ENCODE assay signal across 34 mouse cellular contexts in genomic region chr9:35520631-35521348, GRCm38 (mm10). TPM values are rescaled to one million over a fixed set of nuclear protein-coding genes. Genes with fewer than 3 reads are reported as not detected.
DNase-seq lines count a peak whose midpoint lies in the region; ATAC-seq and TF ChIP-seq lines count a peak whose summit lies in the region.
"Had no signal": no experiment of that assay in that cellular context is flagged by ENCODE, and none has a peak within 500 bp of the region (broad histone marks: within the 10 kb centered on the region; RNA-seq: fewer than 3 reads in every experiment).

No protein-coding gene starts in this region.

- H3K9ac ChIP-seq in heart, embryonic 12.5 days = no peak overlapping the region
- H3K9ac ChIP-seq in midbrain, embryonic 14.5 days (replicated peaks; ENCODE audit: low read length) = no peak overlapping the region
- H3K9ac ChIP-seq in intestine, postnatal 0 days (ENCODE audit: low read depth, low read length) = no peak overlapping the region
- H3K9ac ChIP-seq: heart, embryonic 13.5 days; midbrain, embryonic 12.5 days; neural tube, embryonic 13.5 days had no signal

- peak; percentile 58 for DNase-seq in heart, adult 11 months
- DNase-seq in midbrain, embryonic 10.5 days (ENCODE audit: low spot score) = no peak
- no peak for DNase-seq in midbrain, embryonic 14.5 days
- DNase-seq in thymus, postnatal 10 days (ENCODE audit: low spot score in 2 of 2) = no peak
- DNase-seq: cerebellum, adult 11 months; cerebellum, adult 9-11 months; heart, postnatal 14 days; lung, adult 18-20 months; lung, postnatal 10 days; retina, postnatal 1 day; right cerebral cortex, postnatal 25 days; thymus, postnatal 4 days had no signal

- H3K36me3 ChIP-seq in heart, embryonic 12.5 days = no peaks in the 10 kb centered on the region
- no peaks in the 10 kb centered on the region for H3K36me3 ChIP-seq in midbrain, embryonic 10.5 days
- no peaks in the 10 kb centered on the region for H3K36me3 ChIP-seq in midbrain, embryonic 14.5 days (ENCODE audit: control insufficient read depth, insufficient read depth, low read length)
- no peaks in the 10 kb centered on the region for H3K36me3 ChIP-seq in intestine, postnatal 0 days (ENCODE audit: control insufficient read depth, insufficient read depth)
- H3K36me3 ChIP-seq: heart, embryonic 13.5 days; midbrain, embryonic 12.5 days; neural tube, embryonic 13.5 days had no signal

- no peak overlapping the region for H3K4me2 ChIP-seq in heart, embryonic 12.5 days
- no peak overlapping the region for H3K4me2 ChIP-seq in midbrain, embryonic 14.5 days (ENCODE audit: low read length)
- H3K4me2 ChIP-seq in intestine, postnatal 0 days (replicated peaks; ENCODE audit: low read depth) = peak overlapping the region; percentile 30; the same call in 1 of the 2 replicates
- H3K4me2 ChIP-seq: heart, embryonic 13.5 days; liver, embryonic 11.5 days; midbrain, embryonic 12.5 days; neural tube, embryonic 13.5 days had no signal

- ATAC-seq in heart, embryonic 12.5 days (ENCODE audit: insufficient number of reproducible peaks, low FRiP score) = no peak
- no peak for ATAC-seq in midbrain, embryonic 14.5 days (ENCODE audit: low FRiP score, low TSS enrichment)
- ATAC-seq in intestine, postnatal 0 days = peak; percentile 96
- no peak for ATAC-seq in monocyte, adult 5-6 weeks (replicated peaks; ENCODE audit: insufficient number of reproducible peaks, low FRiP score, low TSS enrichment, poor library complexity, severe bottlenecking)
- ATAC-seq: CD4-positive, CD25-positive, alpha-beta regulatory T cell, adult 4 months; Patski had no signal

- H3K9me3 ChIP-seq in heart, embryonic 12.5 days (replicated peaks) = no peaks in the 10 kb centered on the region
- H3K9me3 ChIP-seq in midbrain, embryonic 10.5 days (replicated peaks) = no peaks in the 10 kb centered on the region
- H3K9me3 ChIP-seq in midbrain, embryonic 14.5 days (ENCODE audit: control insufficient read depth, low read length) = no peaks in the 10 kb centered on the region
- H3K9me3 ChIP-seq in intestine, postnatal 0 days (ENCODE audit: control insufficient read depth) = no peaks in the 10 kb centered on the region
- H3K9me3 ChIP-seq: heart, embryonic 13.5 days; midbrain, embryonic 12.5 days; neural tube, embryonic 13.5 days had no signal

- H3K4me1 ChIP-seq in heart, embryonic 12.5 days (replicated peaks) = peaks cover 8% of the 10 kb centered on the region; the same call in 1 of the 2 replicates
- peaks cover 26% of the 10 kb centered on the region for H3K4me1 ChIP-seq in midbrain, embryonic 10.5 days
- H3K4me1 ChIP-seq in midbrain, embryonic 14.5 days (ENCODE audit: control insufficient read depth, insufficient read depth, low read length) = peaks cover 10% of the 10 kb centered on the region
- H3K4me1 ChIP-seq in intestine, postnatal 0 days (replicated peaks; ENCODE audit: control insufficient read depth, insufficient read depth, low read length) = no peaks in the 10 kb centered on the region

- WGBS in heart, embryonic 12.5 days = 72% methylated on average over 6 of the region's 6 CpGs
- WGBS in midbrain, embryonic 10.5 days = 80% methylated on average over 6 of the region's 6 CpGs
- 88% methylated on average over 6 of the region's 6 CpGs for WGBS in midbrain, embryonic 14.5 days
- WGBS in intestine, postnatal 0 days = 28% methylated on average over 6 of the region's 6 CpGs

- H3K27me3 ChIP-seq in heart, embryonic 12.5 days (replicated peaks) = 0 out of 2 replicates have a peak, but pooled peaks cover 3% of the 10 kb centered on the region
- 0 out of 2 replicates have a peak, but pooled peaks cover 3% of the 10 kb centered on the region for H3K27me3 ChIP-seq in midbrain, embryonic 10.5 days (ENCODE audit: low read depth, poor library complexity, severe bottlenecking)
- H3K27me3 ChIP-seq in midbrain, embryonic 14.5 days (ENCODE audit: control insufficient read depth, insufficient read depth, low read length) = no peaks in the 10 kb centered on the region
- H3K27me3 ChIP-seq in intestine, postnatal 0 days (replicated peaks; ENCODE audit: control insufficient read depth, insufficient read depth, low read length) = no peaks in the 10 kb centered on the region
- H3K27me3 ChIP-seq: heart, embryonic 13.5 days; midbrain, embryonic 12.5 days; Patski had no signal

- no peak for TF ChIP-seq CTCF in intestine, postnatal 0 days (IDR thresholded peaks at IDR 0.05; ENCODE audit: low read depth)

- H3K27ac ChIP-seq in heart, embryonic 12.5 days (ENCODE audit: poor library complexity, severe bottlenecking) = no peak overlapping the region
- 0 out of 2 replicates have a peak overlapping the region, but pooled peaks have one; percentile 38 for H3K27ac ChIP-seq in midbrain, embryonic 10.5 days (replicated peaks)
- no peak overlapping the region for H3K27ac ChIP-seq in midbrain, embryonic 14.5 days (replicated peaks; ENCODE audit: low read depth, low read length)
- peak overlapping the region; percentile 86 for H3K27ac ChIP-seq in intestine, postnatal 0 days (ENCODE audit: low read depth, low read length)
- H3K27ac ChIP-seq: heart, embryonic 13.5 days; left cerebral cortex, adult 2 months; midbrain, embryonic 12.5 days; neural tube, embryonic 13.5 days had no signal

- H3K4me3 ChIP-seq in heart, embryonic 12.5 days = no peak overlapping the region
- no peak overlapping the region for H3K4me3 ChIP-seq in midbrain, embryonic 10.5 days
- no peak overlapping the region for H3K4me3 ChIP-seq in midbrain, embryonic 14.5 days (replicated peaks; ENCODE audit: low read depth, low read length)
- no peak overlapping the region for H3K4me3 ChIP-seq in intestine, postnatal 0 days (ENCODE audit: low read depth, low read length)
- H3K4me3 ChIP-seq: heart, embryonic 13.5 days; left cerebral cortex, adult 2 months; midbrain, embryonic 12.5 days; neural tube, embryonic 13.5 days had no signal

RNA-seq across cellular contexts. Expression of gene Gm1113, which starts 2.7 kb away (rescaled TPM):
- not detected in 2 replicates for polyA plus RNA-seq in heart, embryonic 12.5 days (2016; fragmentation: Nextera tagmentation; extraction: Ambion mirVana)
- polyA plus RNA-seq in midbrain, embryonic 10.5 days (2016; fragmentation: Nextera tagmentation; extraction: Ambion mirVana) = not detected in 2 replicates
- not detected in 2 replicates for polyA plus RNA-seq in midbrain, embryonic 14.5 days (2014; fragmentation: Nextera tagmentation; extraction: Ambion mirVana)
- polyA plus RNA-seq in intestine, postnatal 0 days (2015; fragmentation: Nextera tagmentation; extraction: Ambion mirVana) = not detected in 2 replicates
- total RNA-seq in monocyte, adult 5-6 weeks (2017) = not detected in 3 replicates
- total RNA-seq: adrenal gland, adult 18-20 months; adrenal gland, postnatal 4 days; common myeloid progenitor, adult 5-6 weeks; ES-E14; gastrocnemius, adult 18-20 months; heart, postnatal 14 days; layer of hippocampus, postnatal 10 days; left cerebral cortex, adult 2 months; left cerebral cortex, postnatal 36 days had no signal
- polyA plus RNA-seq: CD4-positive, CD25-positive, alpha-beta regulatory T cell, adult 4 months; gonadal fat pad, adult 2 months; heart, embryonic 13.5 days; hindbrain, embryonic 11.5 days; kidney, embryonic 14.5 days; large intestine, adult 2 months; liver, embryonic 11.5 days; midbrain, embryonic 12.5 days; neural tube, embryonic 13.5 days; Patski; spleen, adult 2 months had no signal

RNA-seq across cellular contexts. Expression of gene Ddx25, which starts 37.5 kb away (rescaled TPM):
- 1.7 and 2.0 TPM in 2 replicates for polyA plus RNA-seq in heart, embryonic 12.5 days (2016; fragmentation: Nextera tagmentation; extraction: Ambion mirVana)
- 8.0 and 8.2 TPM in 2 replicates for polyA plus RNA-seq in midbrain, embryonic 10.5 days (2016; fragmentation: Nextera tagmentation; extraction: Ambion mirVana)
- polyA plus RNA-seq in midbrain, embryonic 14.5 days (2014; fragmentation: Nextera tagmentation; extraction: Ambion mirVana) = 27.2 and 32.4 TPM in 2 replicates
- polyA plus RNA-seq in intestine, postnatal 0 days (2015; fragmentation: Nextera tagmentation; extraction: Ambion mirVana) = 0.27 and 0.50 TPM in 2 replicates
- 0.10 to 0.64 TPM (median 0.57 TPM) in 3 replicates for total RNA-seq in monocyte, adult 5-6 weeks (2017)
- total RNA-seq: gastrocnemius, adult 18-20 months; heart, postnatal 14 days had no signal

RNA-seq across cellular contexts. Expression of gene Pus3, which starts 37.6 kb away (rescaled TPM):
- 12.3 and 14.0 TPM in 2 replicates for polyA plus RNA-seq in heart, embryonic 12.5 days (2016; fragmentation: Nextera tagmentation; extraction: Ambion mirVana)
- 18.5 and 19.5 TPM in 2 replicates for polyA plus RNA-seq in midbrain, embryonic 10.5 days (2016; fragmentation: Nextera tagmentation; extraction: Ambion mirVana)
- 16.5 and 18.8 TPM in 2 replicates for polyA plus RNA-seq in midbrain, embryonic 14.5 days (2014; fragmentation: Nextera tagmentation; extraction: Ambion mirVana)
- polyA plus RNA-seq in intestine, postnatal 0 days (2015; fragmentation: Nextera tagmentation; extraction: Ambion mirVana) = 6.5 and 6.6 TPM in 2 replicates
- total RNA-seq in monocyte, adult 5-6 weeks (2017) = 17.2 to 30.8 TPM (median 30.7 TPM) in 3 replicates

RNA-seq across cellular contexts. Expression of gene Pate2, which starts 49.3 kb away (rescaled TPM):
- 0.45 and 0.66 TPM in 2 replicates for polyA plus RNA-seq in heart, embryonic 12.5 days (2016; fragmentation: Nextera tagmentation; extraction: Ambion mirVana)
- 1.6 and 2.7 TPM in 2 replicates for polyA plus RNA-seq in midbrain, embryonic 10.5 days (2016; fragmentation: Nextera tagmentation; extraction: Ambion mirVana)
- polyA plus RNA-seq in midbrain, embryonic 14.5 days (2014; fragmentation: Nextera tagmentation; extraction: Ambion mirVana) = 0.62 and 0.74 TPM in 2 replicates
- polyA plus RNA-seq in intestine, postnatal 0 days (2015; fragmentation: Nextera tagmentation; extraction: Ambion mirVana) = 0.27 and 0.31 TPM in 2 replicates
- total RNA-seq in monocyte, adult 5-6 weeks (2017) = not detected in 3 replicates
- total RNA-seq: gastrocnemius, adult 18-20 months; heart, postnatal 14 days had no signal
- polyA plus RNA-seq: CD4-positive, CD25-positive, alpha-beta regulatory T cell, adult 4 months; large intestine, adult 2 months had no signal

RNA-seq across cellular contexts. Expression of gene Hyls1, which starts 49.4 kb away (rescaled TPM):
- polyA plus RNA-seq in heart, embryonic 12.5 days (2016; fragmentation: Nextera tagmentation; extraction: Ambion mirVana) = 13.6 and 14.9 TPM in 2 replicates
- 26.2 and 30.2 TPM in 2 replicates for polyA plus RNA-seq in midbrain, embryonic 10.5 days (2016; fragmentation: Nextera tagmentation; extraction: Ambion mirVana)
- 16.4 and 21.3 TPM in 2 replicates for polyA plus RNA-seq in midbrain, embryonic 14.5 days (2014; fragmentation: Nextera tagmentation; extraction: Ambion mirVana)
- 4.2 and 4.9 TPM in 2 replicates for polyA plus RNA-seq in intestine, postnatal 0 days (2015; fragmentation: Nextera tagmentation; extraction: Ambion mirVana)
- 8.4 to 10.2 TPM (median 9.8 TPM) in 3 replicates for total RNA-seq in monocyte, adult 5-6 weeks (2017)

Comparison
In these comparisons a context has a peak if more than half of its experiments do, and no peak if none do; other contexts are left out.
1. H3K27ac ChIP-seq: peak in midbrain, embryonic 10.5 days (single experiment) and intestine, postnatal 0 days (single experiment); none in heart, embryonic 12.5 days (single experiment) and midbrain, embryonic 14.5 days (single experiment).